Mouse (Mus musculus) spleen, postnatal 14 days (tissue): ENCODE data around the gene Mybph.
"Not testable (repeated sequence)": the region's sequence is repeated elsewhere in the genome, so short reads cannot be mapped to it uniquely, and the experiment has no call there.

Experiments used
- DNase-seq, 2 experiments: peaks; one replicate each; pipeline ENCODE4 v3.0.0; 2021 to 2022; ENCODE audit warnings: low spot score in 2 of 2

Gene Mybph

GRCm38 (mm10) chr1:134232778-134233531, 39.7 kb downstream of the Mybph start:
- no peak for DNase-seq

- no peak for DNase-seq
These were observed 40.6 kb downstream of the Mybph start for GRCm38 (mm10) chr1:134233681-134234454.

GRCm38 (mm10) chr1:134234455-134235390, 41.5 kb downstream of the Mybph start:
- DNase-seq, result no peak

- DNase-seq, result no peak
These were observed 42.2 kb downstream of the Mybph start, which contains the start of gene Adora1 for GRCm38 (mm10) chr1:134235391-134235921. TSS of gene Adora1 (minus strand) at chr1:134235431.

GRCm38 (mm10) chr1:134236142-134236541, 42.9 kb downstream of the Mybph start:
- no peak for DNase-seq

GRCm38 (mm10) chr1:134237438-134237837, 44.2 kb downstream of the Mybph start:
- no peak for DNase-seq

GRCm38 (mm10) chr1:134240701-134241100, 47.5 kb downstream of the Mybph start:
- no peak for DNase-seq

GRCm38 (mm10) chr1:134241298-134241697, 48.0 kb downstream of the Mybph start:
- DNase-seq, result no peak

GRCm38 (mm10) chr1:134242286-134242685, 49.0 kb downstream of the Mybph start:
- no peak for DNase-seq

- DNase-seq, result no peak
These were observed 50.3 kb downstream of the Mybph start for GRCm38 (mm10) chr1:134243505-134243904.

GRCm38 (mm10) chr1:134243948-134244914, 51.0 kb downstream of the Mybph start:
- DNase-seq, result peak; percentile 62 to 77

GRCm38 (mm10) chr1:134245004-134245717, 51.9 kb downstream of the Mybph start:
- no peak for DNase-seq

- DNase-seq, result no peak
These were observed 53.3 kb downstream of the Mybph start for GRCm38 (mm10) chr1:134246590-134246989.

GRCm38 (mm10) chr1:134249681-134250080, 56.4 kb downstream of the Mybph start:
- not testable (repeated sequence) for DNase-seq
